Mouse (Mus musculus) G1E (cell line): Measurements from ENCODE around the gene Irgq.

Experiments used
- CTCF ChIP-seq: IDR thresholded peaks from 2 replicates; pipeline ENCODE4 v1.5.1; 2012; ENCODE audit warnings: low read depth, low read length, inconsistent platforms, mixed read lengths
- GATA2 ChIP-seq: IDR thresholded peaks from 2 replicates; pipeline ENCODE4 v1.6.1; 2012; ENCODE audit warnings: low read depth, low read length, inconsistent platforms, borderline replicate concordance
- POLR2AphosphoS5 ChIP-seq: IDR thresholded peaks from 2 replicates; pipeline ENCODE4 v1.6.1; 2012; ENCODE audit warnings: low read depth, low read length, inconsistent platforms; ENCODE audit not compliant: insufficient replicate concordance
- TAL1 ChIP-seq: conservative IDR thresholded peaks from 2 replicates; pipeline ENCODE4 v1.6.1; 2012; ENCODE audit warnings: low read depth, low read length, inconsistent platforms, mixed read lengths

DNA sequence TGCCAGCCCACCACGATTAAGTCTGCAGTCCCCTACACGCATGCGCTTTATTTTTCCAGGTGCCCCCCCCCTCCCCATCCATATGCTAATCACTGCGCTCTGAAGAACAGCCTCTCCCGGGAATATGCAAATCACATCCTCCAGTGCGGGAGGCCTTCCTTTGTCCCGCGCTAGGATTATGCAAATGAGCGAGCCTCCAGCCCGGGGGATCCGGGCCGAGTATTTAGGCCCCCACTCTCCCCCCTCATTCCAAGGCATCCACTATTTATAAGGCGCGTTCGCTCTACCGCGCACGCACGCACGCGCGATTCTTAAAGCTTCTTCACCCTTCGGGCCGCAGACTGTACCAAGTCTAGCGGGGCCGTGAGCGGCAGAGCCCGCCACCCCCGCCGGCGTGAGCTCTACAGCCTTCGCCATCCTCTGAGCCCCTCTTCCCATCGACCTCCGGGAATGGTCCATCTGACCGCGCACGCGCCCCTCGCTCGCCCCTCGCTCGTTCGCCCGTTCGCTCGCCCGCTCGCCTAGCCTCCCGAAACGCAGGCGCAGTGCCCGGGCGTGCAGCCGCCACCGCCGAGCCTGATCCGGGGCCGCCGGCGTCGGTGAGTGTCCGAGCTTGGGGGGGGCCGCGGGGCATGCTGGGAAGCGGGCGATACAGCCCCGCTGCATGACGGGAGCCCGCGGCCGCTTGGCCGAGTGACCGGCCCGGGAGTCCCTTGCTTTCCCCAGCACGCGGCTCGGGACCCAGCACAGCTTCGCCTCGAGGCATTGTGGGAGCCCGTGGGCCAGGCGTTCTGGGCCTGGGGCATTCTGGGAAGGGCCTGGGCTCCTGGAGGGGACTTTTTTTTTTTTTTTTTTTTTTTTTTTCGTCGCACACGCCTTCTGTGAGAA, 23.4 kb upstream of the Irgq start, which contains the start of gene Zfp428:
- no peak for TF ChIP-seq CTCF
- TF ChIP-seq TAL1, result no peak
- no peak for TF ChIP-seq GATA2
- TF ChIP-seq POLR2AphosphoS5, result no peak
